Mouse (Mus musculus) forebrain, embryonic 16.5 days (tissue): ENCODE measurements around the gene Sall4. TPM values are rescaled to one million over a fixed set of nuclear protein-coding genes. Genes with fewer than 3 reads are reported as not detected.

Experiments
- ATAC-seq: fragments of 200-750 bp; cut with Nextera tagmentation; 2 replicates; pipeline ENCODE4 v1.8.0; 2017; ENCODE audit warnings: mild to moderate bottlenecking, moderate library complexity
- H3K27ac ChIP-seq: fragments of 300-500 bp; sonication (generic); 2 replicates; pipeline ENCODE4 v1.5.1; 2014; ENCODE audit warnings: low read length, control low read depth
- H3K27me3 ChIP-seq: fragments of 300-500 bp; sonication (generic); replicated peaks from 2 replicates; pipeline ENCODE4 v1.6.1; 2014; ENCODE audit warnings: low read length; ENCODE audit not compliant: control insufficient read depth, insufficient read depth
- H3K36me3 ChIP-seq: fragments of 300-500 bp; sonication (generic); 2 replicates; pipeline ENCODE4 v1.6.1; 2014; ENCODE audit not compliant: control insufficient read depth, insufficient read depth
- H3K4me1 ChIP-seq: fragments of 300-500 bp; sonication (generic); replicated peaks from 2 replicates; pipeline ENCODE4 v1.6.1; 2014; ENCODE audit warnings: low read length; ENCODE audit not compliant: control insufficient read depth, insufficient read depth
- H3K4me2 ChIP-seq: fragments of 300-500 bp; sonication (generic); 2 replicates; pipeline ENCODE4 v1.6.1; 2014; ENCODE audit warnings: mild to moderate bottlenecking, low read length, control low read depth
- H3K4me3 ChIP-seq: fragments of 300-500 bp; sonication (generic); replicated peaks from 2 replicates; pipeline ENCODE4 v1.5.1; 2014; ENCODE audit warnings: mild to moderate bottlenecking, low read length, control low read depth
- H3K9ac ChIP-seq: fragments of 300-500 bp; sonication (generic); replicated peaks from 2 replicates; pipeline ENCODE4 v1.6.1; 2014; ENCODE audit warnings: low read depth, low read length, control low read depth
- H3K9me3 ChIP-seq: fragments of 300-500 bp; sonication (generic); 2 replicates; pipeline ENCODE4 v1.6.1; 2016; ENCODE audit warnings: low read length; ENCODE audit not compliant: control insufficient read depth
- WGBS: fragments of 180-500 bp; shearing (Covaris S2); extraction: QIAGEN DNeasy Blood & Tissue Kit; methylation state at CpG from one replicate; pipeline ENCODE4 v1.1.7; 2014; 5-methylcytosine and 5-hydroxymethylcytosine counted together
- polyA plus RNA-seq: library from polyadenylated mRNA; unstranded; fragments of >200 nt; fragmentation: Nextera tagmentation; extraction: Ambion mirVana; gene quantifications from 2 replicates; pipeline ENCODE4 v1.2.1, GENCODE M21; 2015

Gene Sall4
- 0.54 and 1.1 TPM in 2 replicates for polyA plus RNA-seq

- no peak within 1 kb of the TSS for H3K27ac ChIP-seq
- H3K9ac ChIP-seq = peak within 1 kb of the TSS; percentile 48
- 14% methylated on average over 10 of the region's 10 CpGs for WGBS
Observed at GRCm38 (mm10) chr2:168767582-168767981, at the start of gene Sall4. Gene Sall4, minus strand, starts transcription at chr2:168767943.

DNA sequence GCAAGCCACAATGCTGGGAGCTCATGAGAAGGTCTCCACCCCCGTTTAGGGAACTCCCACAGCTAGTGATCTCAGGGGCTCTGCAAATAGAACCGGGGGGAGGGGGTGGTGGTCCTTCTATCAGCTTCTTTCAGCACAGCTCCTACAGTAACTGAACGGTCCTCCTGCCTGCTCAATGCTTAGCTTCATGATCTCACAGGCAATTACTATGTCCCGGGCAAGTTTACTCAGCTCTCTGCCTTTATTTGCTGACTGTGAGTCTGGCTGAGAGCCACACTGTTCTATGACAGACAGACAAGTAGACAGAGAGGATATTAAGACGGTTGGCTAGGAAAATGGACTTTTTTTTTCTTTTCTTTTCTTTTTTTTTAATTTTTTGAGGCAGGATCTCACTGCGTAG lies 45.5 kb upstream of the Sall4 start:
- 38% methylated on average over 6 of the region's 6 CpGs for WGBS
- Histone ChIP-seq H3K4me3 (no peak overlapping the region), H3K27ac (no peak overlapping the region), H3K4me1 (no peaks in the 10 kb centered on the region), H3K4me2 (no peak overlapping the region), H3K9ac (no peak overlapping the region), H3K9me3 (no peaks in the 10 kb centered on the region), H3K36me3 (no peaks in the 10 kb centered on the region), H3K27me3 (no peaks in the 10 kb centered on the region)
- no peak for ATAC-seq

More at GRCm38 (mm10) chr2:168767582-168767981, at the start of gene Sall4:
- H3K4me2 ChIP-seq = peak within 1 kb of the TSS; percentile 84
- ATAC-seq = no peak
- peaks cover 34% of the 10 kb centered on the region for H3K4me1 ChIP-seq
- H3K4me3 ChIP-seq = peak within 1 kb of the TSS; percentile 47
- H3K36me3 ChIP-seq = no peaks in the 10 kb centered on the region
- H3K27me3 ChIP-seq = peaks cover 47% of the 10 kb centered on the region
- H3K9me3 ChIP-seq = no peaks in the 10 kb centered on the region

DNA sequence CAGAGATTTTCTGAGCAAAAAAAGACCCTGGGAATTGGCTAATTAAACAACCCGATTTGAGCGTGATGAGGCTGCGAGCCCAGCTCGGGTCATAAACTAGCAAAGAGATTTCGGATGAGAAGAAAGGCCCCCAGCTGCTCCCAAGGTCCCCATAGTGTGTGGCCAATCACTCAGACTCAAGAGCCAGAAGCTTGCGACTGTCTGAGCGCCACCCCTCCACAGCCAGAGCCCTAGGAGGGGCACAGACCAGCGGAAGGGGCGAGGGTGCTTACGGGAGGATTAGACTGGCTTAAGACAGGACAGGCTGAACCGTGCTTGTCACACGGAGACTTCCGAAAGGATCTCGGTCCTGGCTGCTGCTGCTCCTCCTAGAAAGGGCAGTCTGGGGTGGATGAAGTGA lies 42.2 kb upstream of the Sall4 start:
- no peak for ATAC-seq
- Histone ChIP-seq H3K36me3 (no peaks in the 10 kb centered on the region), H3K27me3 (no peaks in the 10 kb centered on the region), H3K4me1 (no peaks in the 10 kb centered on the region), H3K4me2 (peak overlapping the region; percentile 16; the same call in 1 of the 2 replicates), H3K27ac (no peak overlapping the region), H3K9me3 (no peaks in the 10 kb centered on the region), H3K9ac (no peak overlapping the region), H3K4me3 (no peak overlapping the region)
- 1% methylated on average over 14 of the region's 14 CpGs for WGBS

GRCm38 (mm10) chr2:168807681-168808080 lies 39.9 kb upstream of the Sall4 start:
- no peaks in the 10 kb centered on the region for H3K4me1 ChIP-seq
- H3K36me3 ChIP-seq = no peaks in the 10 kb centered on the region
- H3K27me3 ChIP-seq = no peaks in the 10 kb centered on the region
- no peak overlapping the region for H3K4me3 ChIP-seq
- WGBS = 34% methylated on average over 4 of the region's 4 CpGs
- no peak overlapping the region for H3K27ac ChIP-seq
- H3K9me3 ChIP-seq = no peaks in the 10 kb centered on the region
- no peak overlapping the region for H3K4me2 ChIP-seq
- H3K9ac ChIP-seq = no peak overlapping the region
- no peak for ATAC-seq

GRCm38 (mm10) chr2:168803849-168804248 lies 36.1 kb upstream of the Sall4 start:
- 79% methylated on average over 4 of the region's 4 CpGs for WGBS
- Histone ChIP-seq H3K9ac (no peak overlapping the region), H3K4me2 (no peak overlapping the region), H3K27ac (no peak overlapping the region), H3K36me3 (no peaks in the 10 kb centered on the region), H3K4me3 (no peak overlapping the region), H3K27me3 (no peaks in the 10 kb centered on the region), H3K9me3 (no peaks in the 10 kb centered on the region), H3K4me1 (no peaks in the 10 kb centered on the region)
- no peak for ATAC-seq

GRCm38 (mm10) chr2:168799326-168799725 lies 31.6 kb upstream of the Sall4 start:
- WGBS = 92% methylated on average over 12 of the region's 12 CpGs
- Histone ChIP-seq H3K9ac (no peak overlapping the region), H3K4me1 (no peaks in the 10 kb centered on the region), H3K9me3 (no peaks in the 10 kb centered on the region), H3K4me3 (no peak overlapping the region), H3K27ac (no peak overlapping the region), H3K27me3 (no peaks in the 10 kb centered on the region), H3K4me2 (no peak overlapping the region), H3K36me3 (no peaks in the 10 kb centered on the region)
- ATAC-seq = no peak

DNA sequence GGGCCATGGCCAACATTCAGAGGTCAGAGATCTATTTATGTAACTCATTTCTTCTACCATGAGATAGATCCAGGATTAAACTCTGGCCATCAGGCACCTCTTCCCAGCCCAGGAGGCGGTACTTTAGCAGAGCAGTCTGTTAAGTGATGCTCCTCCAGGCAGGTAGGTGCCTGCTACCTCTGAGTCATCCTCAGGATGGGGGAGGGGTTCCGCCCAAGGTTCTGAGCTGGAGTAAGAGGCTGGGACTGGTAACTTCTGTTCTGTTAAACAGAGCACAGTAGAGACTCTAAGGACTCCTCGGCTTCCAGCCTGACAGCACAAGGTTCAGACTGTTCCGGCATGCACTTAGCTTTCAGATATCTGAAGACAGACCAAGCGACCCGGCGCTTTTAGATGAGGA lies 31.2 kb upstream of the Sall4 start:
- ATAC-seq = no peak
- no peak overlapping the region for H3K4me3 ChIP-seq
- 89% methylated on average over 7 of the region's 7 CpGs for WGBS
- no peaks in the 10 kb centered on the region for H3K36me3 ChIP-seq
- no peaks in the 10 kb centered on the region for H3K27me3 ChIP-seq
- no peak overlapping the region for H3K9ac ChIP-seq
- H3K4me1 ChIP-seq = no peaks in the 10 kb centered on the region
- no peak overlapping the region for H3K4me2 ChIP-seq
- H3K9me3 ChIP-seq = no peaks in the 10 kb centered on the region
- no peak overlapping the region for H3K27ac ChIP-seq

DNA sequence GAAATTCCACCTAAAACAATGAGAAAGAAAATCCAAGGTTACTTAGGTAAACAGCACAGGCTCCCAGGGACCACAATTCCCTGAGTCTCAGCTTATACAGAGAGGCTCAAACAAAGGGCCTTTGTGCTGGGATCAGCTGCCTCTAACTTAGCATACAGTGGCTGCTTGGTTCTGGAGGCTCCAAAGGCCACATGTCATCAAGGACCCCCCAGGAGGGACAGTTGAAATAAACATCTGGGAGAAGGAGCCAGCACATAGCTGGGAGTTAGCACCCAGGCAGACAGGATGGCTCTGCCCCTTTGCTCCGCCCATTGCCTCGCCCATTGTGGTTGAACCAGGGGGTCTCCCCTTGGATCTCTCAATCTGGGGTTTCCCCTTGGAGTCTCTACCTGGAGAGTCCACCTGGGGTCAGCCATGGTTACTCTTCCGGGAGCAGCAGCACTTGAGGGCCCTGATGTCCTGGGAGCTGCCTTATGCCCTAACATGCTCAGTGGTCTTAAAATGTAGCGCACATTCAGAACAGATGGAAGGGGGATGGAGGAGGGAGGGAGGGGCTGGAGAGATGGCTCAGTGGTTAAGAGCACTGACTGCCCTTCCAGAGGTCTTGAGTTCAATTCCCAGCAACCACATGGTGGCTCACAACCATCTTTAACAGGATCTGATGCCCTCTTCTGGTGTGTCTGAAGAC lies 23.5 kb upstream of the Sall4 start:
- Histone ChIP-seq H3K27me3 (no peaks in the 10 kb centered on the region), H3K9me3 (no peaks in the 10 kb centered on the region), H3K9ac (no peak overlapping the region), H3K36me3 (no peaks in the 10 kb centered on the region), H3K4me3 (no peak overlapping the region), H3K4me2 (no peak overlapping the region), H3K4me1 (no peaks in the 10 kb centered on the region), H3K27ac (no peak overlapping the region)
- ATAC-seq = no peak
- WGBS = 57% methylated on average over 4 of the region's 4 CpGs

- Histone ChIP-seq H3K9ac (no peak overlapping the region), H3K4me1 (no peaks in the 10 kb centered on the region), H3K9me3 (no peaks in the 10 kb centered on the region), H3K27me3 (no peaks in the 10 kb centered on the region), H3K27ac (no peak overlapping the region), H3K36me3 (no peaks in the 10 kb centered on the region), H3K4me2 (no peak overlapping the region), H3K4me3 (no peak overlapping the region)
- ATAC-seq = no peak
- WGBS = 94% methylated on average over 9 of the region's 9 CpGs
Observed at GRCm38 (mm10) chr2:168786174-168786573, 18.4 kb upstream of the Sall4 start.

GRCm38 (mm10) chr2:168780596-168780995 lies 12.9 kb upstream of the Sall4 start:
- no peak for ATAC-seq
- H3K27me3 ChIP-seq = no peaks in the 10 kb centered on the region
- H3K4me1 ChIP-seq = peaks cover 5% of the 10 kb centered on the region; the same call in 1 of the 2 replicates
- no peak overlapping the region for H3K9ac ChIP-seq
- H3K4me2 ChIP-seq = no peak overlapping the region
- no peak overlapping the region for H3K27ac ChIP-seq
- no peak overlapping the region for H3K4me3 ChIP-seq
- no peaks in the 10 kb centered on the region for H3K9me3 ChIP-seq
- 43% methylated on average over 9 of the region's 9 CpGs for WGBS
- no peaks in the 10 kb centered on the region for H3K36me3 ChIP-seq
